Mouse (Mus musculus): ENCODE data around the gene Aff4. TPM values are rescaled to one million over a fixed set of nuclear protein-coding genes. Genes with fewer than 3 reads are reported as not detected.
A peak's percentile ranks its signal among the peaks of the same experiment; 100 is the strongest.
"Not testable (repeated sequence)": the region's sequence is repeated elsewhere in the genome, so short reads cannot be mapped to it uniquely, and the experiment has no call there.

Aff4 gene
- total RNA-seq, 1 experiment from 2014 or later = 127 TPM

DNA sequence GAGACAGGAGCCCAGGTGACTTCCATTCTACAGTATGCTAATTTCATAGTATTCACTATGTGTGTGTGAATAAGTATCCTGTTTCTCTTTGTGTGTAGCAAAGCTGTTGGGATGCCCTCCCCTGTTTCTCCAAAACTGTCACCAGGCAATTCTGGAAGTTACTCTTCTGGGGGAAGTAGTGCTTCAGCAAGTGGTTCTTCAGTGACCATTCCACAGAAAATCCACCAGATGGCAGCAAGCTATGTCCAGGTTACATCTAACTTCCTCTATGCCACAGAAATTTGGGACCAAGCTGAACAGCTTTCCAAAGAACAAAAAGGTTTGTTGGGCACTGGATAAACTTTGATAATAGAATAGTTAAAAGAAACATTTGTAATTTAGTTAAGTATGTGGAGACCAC lies 61.1 kb downstream of the Aff4 start:
- no peak for ATAC-seq (replicated peaks in 1 of 2; ENCODE audit: insufficient read depth in 1 of 2, low FRiP score in 2 of 2, low TSS enrichment in 1 of 2, low read depth in 1 of 2, poor library complexity in 2 of 2, severe bottlenecking in 2 of 2)

DNA sequence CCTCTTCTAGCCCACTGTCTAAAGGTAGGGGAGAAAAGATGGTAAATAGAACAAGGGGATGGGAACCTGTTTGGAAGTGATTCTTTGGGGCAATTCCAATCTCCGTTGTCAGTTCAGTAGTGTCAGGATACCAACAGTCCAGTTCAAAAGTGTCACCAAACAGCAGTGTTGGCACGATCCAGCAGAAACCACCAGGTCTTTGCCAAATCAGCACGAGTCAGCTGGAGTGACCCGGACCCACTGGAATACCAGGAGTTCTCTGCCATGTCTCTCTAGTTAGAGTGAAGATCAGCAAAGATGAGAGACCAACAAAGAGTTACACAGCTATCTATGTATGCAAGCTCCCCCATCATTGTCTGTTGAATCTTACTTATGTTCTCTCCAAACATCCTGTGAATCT lies 63.2 kb downstream of the Aff4 start:
- ATAC-seq (replicated peaks in 1 of 2; ENCODE audit: insufficient read depth in 1 of 2, low FRiP score in 2 of 2, low TSS enrichment in 1 of 2, low read depth in 1 of 2, poor library complexity in 2 of 2, severe bottlenecking in 2 of 2) = no peak

DNA sequence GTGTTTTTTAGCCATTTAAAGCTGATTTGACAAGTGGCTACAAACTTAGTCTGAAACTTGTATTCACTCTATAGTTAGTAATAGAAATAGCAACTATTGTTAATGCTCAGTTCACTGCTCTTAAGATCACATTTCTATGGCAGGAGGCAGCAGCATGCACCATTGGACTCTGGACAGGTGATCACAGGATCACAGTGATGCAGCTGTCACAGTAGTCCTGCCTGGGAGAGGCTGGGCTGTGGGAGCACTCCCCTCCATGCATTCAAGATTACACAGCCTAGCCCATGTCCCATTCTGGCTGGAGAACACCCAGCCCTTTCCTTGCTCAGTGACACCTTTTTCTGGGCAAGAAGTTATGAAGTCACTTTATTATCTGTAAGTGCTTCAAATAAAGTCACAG lies 67.4 kb downstream of the Aff4 start:
- no peak for ATAC-seq (replicated peaks in 1 of 2; ENCODE audit: insufficient read depth in 1 of 2, low FRiP score in 2 of 2, low TSS enrichment in 1 of 2, low read depth in 1 of 2, poor library complexity in 2 of 2, severe bottlenecking in 2 of 2)

DNA sequence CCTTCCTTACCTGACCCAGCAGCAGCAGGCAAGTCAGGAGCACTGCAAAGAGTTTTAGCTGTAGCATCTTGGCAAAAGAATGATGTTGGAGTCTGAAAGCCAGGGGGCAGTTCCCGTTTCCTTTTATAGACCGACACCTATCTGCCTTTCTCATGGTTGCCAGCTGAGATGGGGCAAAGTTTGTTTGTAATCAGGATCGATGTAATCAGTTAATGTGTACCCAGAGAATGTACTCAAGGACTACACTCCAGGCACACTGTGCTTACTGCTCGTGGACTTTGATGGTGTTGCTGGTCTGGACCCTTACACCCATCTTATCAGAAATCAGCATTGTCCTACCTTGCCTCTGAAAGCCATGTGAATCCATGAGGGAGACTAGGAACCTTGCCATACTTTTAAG lies 72.4 kb downstream of the Aff4 start, which contains the start of gene Leap2:
Gene Leap2 (minus strand): TSS at position 135 of the 400 bp plus-strand sequence.
- ATAC-seq (replicated peaks in 1 of 2; ENCODE audit: insufficient read depth in 1 of 2, low FRiP score in 2 of 2, low TSS enrichment in 1 of 2, low read depth in 1 of 2, poor library complexity in 2 of 2, severe bottlenecking in 2 of 2) = no peak

DNA sequence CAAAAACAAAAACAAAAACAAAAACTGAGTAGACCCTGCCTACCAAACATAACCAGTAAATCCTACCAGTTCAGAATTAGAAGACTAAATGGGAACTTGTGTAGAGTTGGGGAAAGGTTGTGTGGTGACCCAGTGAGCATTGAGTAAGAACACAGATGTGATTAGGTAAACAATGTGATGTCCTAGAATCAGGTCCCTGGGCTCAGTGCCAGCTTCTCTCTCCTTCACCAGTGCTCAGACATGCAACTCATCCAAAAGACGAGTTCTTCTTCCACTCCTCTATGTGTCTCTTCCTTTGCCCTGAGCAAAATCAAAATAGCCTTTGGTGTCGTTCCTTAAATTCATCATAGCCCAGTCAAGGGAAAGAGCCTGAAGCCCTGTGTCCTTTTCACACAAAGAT lies 74.2 kb downstream of the Aff4 start:
- ATAC-seq (replicated peaks in 1 of 2; ENCODE audit: insufficient read depth in 1 of 2, low FRiP score in 2 of 2, low TSS enrichment in 1 of 2, low read depth in 1 of 2, poor library complexity in 2 of 2, severe bottlenecking in 2 of 2) = no peak

DNA sequence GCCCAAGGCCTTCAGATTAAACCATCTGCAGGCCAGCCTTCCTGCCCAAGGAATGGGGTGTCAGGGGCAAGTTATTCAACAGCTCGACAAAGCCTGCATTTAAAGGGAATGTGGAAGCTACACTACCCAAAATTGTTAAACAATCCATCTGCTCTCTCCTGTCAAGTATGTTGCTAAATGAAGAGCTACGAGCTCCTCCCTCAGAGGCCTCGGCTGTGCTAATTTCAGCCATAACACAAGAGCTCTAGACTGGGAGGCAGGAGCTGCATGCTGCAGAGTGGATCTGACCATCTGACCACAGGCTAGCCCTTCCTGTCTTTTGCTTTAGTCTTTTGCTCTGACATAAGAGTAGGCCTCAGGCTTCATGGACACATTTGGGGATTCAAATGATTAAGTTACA lies 74.6 kb downstream of the Aff4 start:
- ATAC-seq (replicated peaks in 1 of 2; ENCODE audit: insufficient read depth in 1 of 2, low FRiP score in 2 of 2, low TSS enrichment in 1 of 2, low read depth in 1 of 2, poor library complexity in 2 of 2, severe bottlenecking in 2 of 2) = no peak

DNA sequence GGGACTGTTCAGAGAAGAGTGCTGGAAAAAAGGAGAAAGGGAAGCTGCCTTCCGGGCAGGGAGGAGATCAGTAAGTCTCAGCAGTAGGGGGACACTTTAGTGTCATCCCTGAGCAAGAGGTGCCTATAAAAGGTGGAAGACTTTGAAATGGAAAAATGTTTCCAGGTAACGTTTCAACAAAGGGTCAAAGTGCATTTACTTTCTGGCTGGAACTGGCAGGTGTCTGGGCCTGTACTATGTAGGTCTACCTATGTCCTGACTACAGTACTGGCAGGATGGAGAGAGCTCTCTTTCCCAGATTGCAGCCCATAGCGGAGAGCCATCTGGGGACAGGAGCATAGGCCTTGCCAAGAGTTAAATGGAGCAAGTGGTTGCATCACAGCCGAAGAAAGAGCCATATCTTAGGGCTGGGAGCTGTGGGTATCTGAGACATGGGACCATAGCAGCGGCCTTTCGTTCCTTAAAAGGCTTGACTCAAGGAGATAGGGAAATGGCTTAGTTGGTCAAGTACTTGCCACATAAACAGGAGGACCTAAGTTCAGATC lies 75.2 kb downstream of the Aff4 start:
- ATAC-seq (replicated peaks in 1 of 2; ENCODE audit: insufficient read depth in 1 of 2, low FRiP score in 2 of 2, low TSS enrichment in 1 of 2, low read depth in 1 of 2, poor library complexity in 2 of 2, severe bottlenecking in 2 of 2) = no peak

DNA sequence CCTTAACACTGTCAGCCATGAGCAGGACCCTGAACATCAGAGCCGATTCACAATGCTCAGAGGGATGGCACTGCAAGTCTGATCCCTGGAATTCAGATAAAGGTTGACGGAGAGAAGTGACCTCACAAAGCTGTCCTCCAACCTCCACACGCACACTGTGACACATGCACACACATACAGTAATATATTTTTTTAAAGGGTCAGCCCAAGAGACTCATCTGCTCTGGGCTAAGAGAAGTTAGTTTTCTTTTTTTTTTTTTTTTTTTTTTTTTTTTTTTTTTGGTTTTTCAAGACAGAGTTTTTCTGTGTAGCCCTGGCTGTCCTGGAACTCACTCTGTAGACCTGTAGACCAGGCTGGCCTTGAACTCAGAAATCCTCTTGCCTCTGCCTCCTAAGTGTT lies 76.3 kb downstream of the Aff4 start:
- not testable (repeated sequence) for ATAC-seq (replicated peaks in 1 of 2; ENCODE audit: insufficient read depth in 1 of 2, low FRiP score in 2 of 2, low TSS enrichment in 1 of 2, low read depth in 1 of 2, poor library complexity in 2 of 2, severe bottlenecking in 2 of 2)

DNA sequence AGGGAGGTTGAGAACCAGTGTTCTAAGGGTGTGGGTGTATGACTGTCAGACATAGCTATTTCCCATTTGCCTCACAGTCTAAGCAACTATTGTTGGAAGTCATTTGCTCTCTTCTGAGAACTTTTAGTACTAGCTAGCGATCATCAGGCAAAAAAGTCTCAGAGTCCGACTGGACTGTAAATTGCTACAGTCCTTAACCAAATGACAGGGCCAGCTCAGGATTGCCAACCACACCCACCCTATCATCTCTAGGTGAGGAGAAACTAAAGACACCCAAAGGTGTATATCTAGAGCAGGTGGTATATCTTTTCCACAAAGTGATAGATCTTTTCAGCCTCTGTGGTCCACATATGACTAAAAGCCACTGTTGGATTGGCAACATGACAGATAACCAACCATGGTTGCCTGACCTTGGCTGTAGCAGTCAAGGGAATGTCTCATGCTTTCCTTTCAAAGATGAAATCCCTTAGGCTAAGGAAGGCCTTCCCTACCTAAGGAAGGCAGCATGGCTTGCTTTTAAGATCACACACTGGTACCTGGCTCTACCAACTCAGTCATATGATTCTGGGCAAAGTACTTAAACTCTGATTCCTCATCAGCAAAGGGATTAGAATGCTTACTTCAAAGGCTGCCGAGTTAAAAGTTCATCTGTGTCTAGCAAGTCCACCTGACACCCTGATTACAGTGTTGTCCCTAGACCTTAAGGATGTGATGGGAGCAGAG lies 77.5 kb downstream of the Aff4 start:
- no peak for ATAC-seq (replicated peaks in 1 of 2; ENCODE audit: insufficient read depth in 1 of 2, low FRiP score in 2 of 2, low TSS enrichment in 1 of 2, low read depth in 1 of 2, poor library complexity in 2 of 2, severe bottlenecking in 2 of 2)

DNA sequence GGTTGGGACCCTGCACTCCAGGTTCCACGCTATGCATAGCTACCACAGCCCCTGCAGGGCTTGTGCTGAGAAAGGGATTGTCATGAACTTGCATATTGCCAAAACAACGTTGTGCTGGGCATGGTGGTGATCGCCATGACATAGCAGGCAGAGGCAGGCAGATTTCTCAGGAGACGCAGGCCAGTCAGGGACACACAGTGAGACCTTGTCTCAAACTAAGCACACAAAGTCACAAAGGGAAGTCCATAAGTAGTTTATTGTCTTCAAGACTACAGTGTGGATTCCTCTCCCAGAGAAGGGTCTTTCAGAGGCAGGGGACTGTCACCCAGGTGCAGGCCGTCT lies 78.1 kb downstream of the Aff4 start:
- ATAC-seq (replicated peaks in 1 of 2; ENCODE audit: insufficient read depth in 1 of 2, low FRiP score in 2 of 2, low TSS enrichment in 1 of 2, low read depth in 1 of 2, poor library complexity in 2 of 2, severe bottlenecking in 2 of 2) = no peak

DNA sequence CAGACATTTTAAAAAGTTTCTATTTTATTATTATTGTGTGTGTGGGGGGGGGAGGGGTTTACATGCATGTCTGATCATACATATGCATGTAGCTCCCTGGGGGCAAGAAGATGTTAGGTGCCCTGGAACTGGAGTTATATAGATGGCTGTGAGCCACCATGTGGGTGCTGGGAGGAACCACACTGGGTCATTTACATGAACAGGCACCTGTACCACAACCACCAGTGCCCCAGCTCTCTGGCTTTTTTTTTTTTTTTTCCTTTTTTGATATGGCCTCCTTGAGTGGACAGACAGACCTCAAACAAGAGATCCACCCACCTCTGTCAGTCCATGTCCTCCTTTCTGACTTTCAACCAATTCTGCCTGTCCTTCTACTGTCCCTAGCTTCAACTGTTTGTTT lies 78.5 kb downstream of the Aff4 start:
- no peak for ATAC-seq (replicated peaks in 1 of 2; ENCODE audit: insufficient read depth in 1 of 2, low FRiP score in 2 of 2, low TSS enrichment in 1 of 2, low read depth in 1 of 2, poor library complexity in 2 of 2, severe bottlenecking in 2 of 2)

DNA sequence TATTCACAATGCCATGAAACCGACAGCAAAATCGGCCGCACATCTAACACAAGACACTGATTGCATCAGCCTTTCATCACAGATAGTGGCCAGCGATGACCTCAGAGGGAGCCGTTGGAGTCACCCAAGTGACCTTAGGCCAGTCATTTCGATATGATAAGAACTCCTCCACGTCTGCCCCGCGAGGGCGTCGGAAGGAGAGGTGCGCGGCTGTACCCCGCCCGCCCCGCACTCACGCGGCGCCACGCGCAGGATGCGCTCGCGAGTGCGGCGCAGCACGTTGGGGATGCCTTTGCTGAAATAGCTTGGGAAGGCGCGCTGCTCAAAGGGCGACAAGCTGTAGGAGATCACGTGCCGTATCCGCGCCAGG lies 79.7 kb downstream of the Aff4 start:
- peak in 1 of 2 experiments; percentile 2; a peak in 1 of 4 replicates for ATAC-seq (replicated peaks in 1 of 2; ENCODE audit: insufficient read depth in 1 of 2, low FRiP score in 2 of 2, low TSS enrichment in 1 of 2, low read depth in 1 of 2, poor library complexity in 2 of 2, severe bottlenecking in 2 of 2)

DNA sequence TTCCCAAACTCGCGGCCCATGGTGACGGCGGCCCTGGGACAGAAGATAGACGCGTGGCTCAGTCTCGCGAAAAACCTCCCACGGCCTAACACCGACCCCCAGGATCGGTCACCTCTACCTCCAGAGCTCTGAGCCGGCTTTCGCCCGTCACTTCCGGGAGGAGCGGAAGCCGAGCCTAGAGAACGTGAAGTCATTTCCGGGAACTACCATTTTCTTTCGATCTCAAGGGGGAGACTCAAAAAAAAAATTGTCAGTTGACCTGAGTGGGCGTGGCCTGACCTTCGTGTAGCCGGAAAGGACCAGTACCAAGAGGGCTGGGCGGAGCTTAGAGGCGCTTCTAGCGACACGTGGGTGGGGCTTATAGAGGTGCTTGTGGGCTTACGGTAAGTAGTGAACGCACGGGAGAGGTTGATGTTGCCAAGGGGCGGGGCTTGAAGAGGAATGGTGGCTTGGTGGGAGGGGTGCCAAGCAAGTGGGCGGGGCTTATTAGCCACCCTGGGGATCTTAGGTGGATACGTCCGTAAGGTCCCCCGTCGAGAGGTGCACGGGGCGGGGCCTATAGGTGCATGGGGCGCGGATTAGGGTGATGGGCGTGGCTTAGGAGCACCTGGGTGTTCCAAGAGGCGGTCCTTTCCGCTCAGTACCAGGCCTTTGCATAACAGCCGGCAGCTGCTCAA lies 80.2 kb downstream of the Aff4 start, which contains the start of the genes Uqcrq and Gdf9:
Gene Uqcrq (minus strand): TSS at position 162 of the 677 bp plus-strand sequence.
Gene Gdf9 (plus strand): TSS at position 354 of the 677 bp plus-strand sequence.
- peak; percentile 92 to 96 for ATAC-seq (replicated peaks in 1 of 2; ENCODE audit: insufficient read depth in 1 of 2, low FRiP score in 2 of 2, low TSS enrichment in 1 of 2, low read depth in 1 of 2, poor library complexity in 2 of 2, severe bottlenecking in 2 of 2)

DNA sequence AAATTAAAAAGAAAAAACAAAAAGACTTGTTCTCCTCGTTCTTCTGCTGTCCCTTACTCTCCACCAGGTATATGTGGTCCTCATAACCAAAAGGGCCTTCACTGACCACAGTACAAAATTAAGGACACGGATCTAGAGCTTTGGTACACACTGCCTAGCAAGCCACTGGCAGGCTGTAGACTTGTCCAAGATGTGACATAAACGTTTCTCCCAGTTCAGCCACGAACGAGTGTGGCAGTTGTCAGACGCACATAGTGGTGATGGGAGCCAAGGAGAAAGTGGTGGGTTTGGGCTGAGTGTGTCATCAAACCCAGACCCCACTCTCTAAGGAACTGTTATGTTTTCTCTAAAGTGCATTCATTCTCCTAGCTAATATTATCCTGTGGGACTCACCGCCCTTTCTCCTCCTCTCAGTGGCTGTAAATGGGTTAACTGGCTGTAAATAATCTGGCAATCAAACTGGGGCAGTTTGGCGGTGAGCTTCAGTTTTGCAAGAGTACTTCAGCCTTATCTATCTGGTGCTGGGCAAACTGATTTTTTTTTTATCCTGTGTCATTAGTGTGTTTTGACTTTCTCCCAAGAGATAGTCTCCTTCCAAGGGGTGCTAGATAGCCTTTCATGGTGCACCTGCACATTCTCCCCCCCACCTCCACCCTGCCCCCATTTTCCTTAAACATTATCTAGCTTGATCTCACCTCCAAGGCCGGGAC lies 80.9 kb downstream of the Aff4 start:
- no peak for ATAC-seq (replicated peaks in 1 of 2; ENCODE audit: insufficient read depth in 1 of 2, low FRiP score in 2 of 2, low TSS enrichment in 1 of 2, low read depth in 1 of 2, poor library complexity in 2 of 2, severe bottlenecking in 2 of 2)

DNA sequence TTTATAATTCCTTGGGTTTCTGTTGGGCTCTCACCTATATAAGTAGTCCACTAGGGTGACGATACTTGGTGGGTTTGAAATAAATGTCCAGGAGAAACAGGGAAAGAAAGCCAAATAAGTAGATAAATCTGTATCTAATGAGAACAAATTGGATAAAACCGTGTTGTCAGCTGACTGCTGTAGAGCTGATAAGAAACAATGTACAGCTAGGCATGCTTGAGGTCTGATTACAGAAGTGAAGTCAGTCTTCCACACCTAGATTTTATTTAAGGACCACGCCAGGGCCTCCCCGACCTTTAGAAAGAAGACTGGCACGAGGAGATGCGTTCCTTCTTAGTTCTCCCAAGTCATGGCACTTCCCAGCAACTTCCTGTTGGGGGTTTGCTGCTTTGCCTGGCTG lies 82.4 kb downstream of the Aff4 start:
- ATAC-seq (replicated peaks in 1 of 2; ENCODE audit: insufficient read depth in 1 of 2, low FRiP score in 2 of 2, low TSS enrichment in 1 of 2, low read depth in 1 of 2, poor library complexity in 2 of 2, severe bottlenecking in 2 of 2) = no peak

DNA sequence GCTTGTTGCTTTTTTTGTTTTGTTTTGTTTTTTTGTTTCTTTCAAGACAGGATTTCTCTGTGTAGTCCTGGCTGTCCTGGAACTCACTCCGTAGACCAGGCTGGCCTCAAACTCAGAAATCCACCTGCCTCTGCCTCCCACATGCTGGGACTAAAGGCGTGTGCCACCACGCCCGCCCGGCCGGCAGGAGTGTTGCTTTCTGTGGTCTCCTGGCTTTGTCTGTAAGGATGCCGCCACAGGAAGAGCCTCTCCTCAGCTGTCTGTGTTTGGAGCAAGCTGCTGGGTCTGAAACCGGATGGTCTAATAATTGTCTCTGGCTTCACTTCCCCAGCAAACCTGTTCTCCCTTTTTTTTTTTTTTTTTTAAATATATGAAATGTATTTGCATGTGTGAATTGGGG lies 84.9 kb downstream of the Aff4 start:
- ATAC-seq (replicated peaks in 1 of 2; ENCODE audit: insufficient read depth in 1 of 2, low FRiP score in 2 of 2, low TSS enrichment in 1 of 2, low read depth in 1 of 2, poor library complexity in 2 of 2, severe bottlenecking in 2 of 2) = no peak

DNA sequence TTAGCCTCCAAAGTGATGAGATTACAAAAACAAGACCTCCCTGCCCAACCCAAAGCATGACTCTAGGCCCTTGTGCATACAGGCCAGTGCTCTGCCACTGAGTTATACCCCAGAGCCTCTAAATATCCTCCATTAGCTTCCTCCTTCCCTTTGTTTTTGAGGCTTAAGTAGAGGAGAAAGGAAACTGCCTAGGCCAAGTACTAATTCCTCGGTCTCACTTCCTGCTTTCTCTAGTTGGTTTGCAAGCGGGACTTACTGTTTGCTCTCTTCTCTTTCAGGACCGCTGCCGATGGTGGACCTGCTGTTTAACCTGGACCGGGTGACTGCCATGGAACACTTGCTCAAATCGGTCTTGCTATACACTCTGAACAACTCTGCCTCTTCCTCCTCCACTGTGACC lies 85.7 kb downstream of the Aff4 start:
- no peak for ATAC-seq (replicated peaks in 1 of 2; ENCODE audit: insufficient read depth in 1 of 2, low FRiP score in 2 of 2, low TSS enrichment in 1 of 2, low read depth in 1 of 2, poor library complexity in 2 of 2, severe bottlenecking in 2 of 2)

DNA sequence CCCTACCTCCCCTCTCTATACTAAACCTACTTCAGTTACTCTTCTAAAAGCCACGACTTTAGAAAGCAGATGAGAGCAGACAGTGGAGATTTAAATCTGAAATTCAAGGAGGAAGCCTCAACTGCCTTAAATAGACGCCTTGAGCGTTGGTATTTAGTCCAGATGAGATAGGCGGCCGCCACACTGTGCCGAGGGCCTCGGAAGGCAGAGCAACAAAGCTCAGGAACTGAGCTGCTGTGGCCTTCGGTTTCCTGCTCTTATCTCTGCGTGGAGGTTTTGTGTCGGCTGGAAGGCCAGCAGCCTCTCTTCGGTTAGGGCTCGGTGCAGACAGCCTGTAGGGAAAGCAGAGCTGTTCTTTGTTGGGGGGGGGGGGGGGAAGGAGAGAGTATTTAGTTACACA lies 91.3 kb downstream of the Aff4 start:
- peak in 1 of 2 experiments; percentile 66; a peak in 2 of 4 replicates for ATAC-seq (replicated peaks in 1 of 2; ENCODE audit: insufficient read depth in 1 of 2, low FRiP score in 2 of 2, low TSS enrichment in 1 of 2, low read depth in 1 of 2, poor library complexity in 2 of 2, severe bottlenecking in 2 of 2)
